Mouse (Mus musculus): ENCODE data around the gene Skap1.

GRCm38 (mm10) chr11:96524541-96524940 is 60.1 kb downstream of the Skap1 start:
- TF ChIP-seq GATA1 (IDR thresholded peaks at IDR 0.05; ENCODE audit: borderline replicate concordance, low read length) (no peak), FLI1 (IDR thresholded peaks at IDR 0.05; ENCODE audit: low read length) (no peak)

Data from megakaryocyte, embryonic 14.5 days (primary cell).